7 mouse cellular contexts compared by ENCODE assay signal in genomic region chr6:53496325-53496753, GRCm38 (mm10).
DNase-seq lines count a peak whose midpoint lies in the region; ATAC-seq lines count a peak whose summit lies in the region.

No protein-coding gene starts in this region.

- WGBS in midbrain, embryonic 10.5 days = 68% methylated on average over 4 of the region's 4 CpGs
- 88% methylated on average over 4 of the region's 4 CpGs for WGBS in midbrain, embryonic 16.5 days

- H3K27ac ChIP-seq in midbrain, embryonic 10.5 days (replicated peaks) = no peak overlapping the region
- no peak overlapping the region for H3K27ac ChIP-seq in midbrain, embryonic 16.5 days (ENCODE audit: low read length)

- no peaks in the 10 kb centered on the region for H3K36me3 ChIP-seq in midbrain, embryonic 10.5 days
- H3K36me3 ChIP-seq in midbrain, embryonic 16.5 days (ENCODE audit: control insufficient read depth, insufficient read depth, low read length) = no peaks in the 10 kb centered on the region

- DNase-seq in 416B (ENCODE audit: low read depth) = peak; percentile 54
- peak; percentile 51 for DNase-seq in ES-CJ7 (ENCODE audit: low read depth, low spot score)
- DNase-seq in fibroblast of lung, adult 2 months (ENCODE audit: low read depth) = peak; percentile 89
- DNase-seq in kidney, adult 9 months = peak; percentile 80
- peak; percentile 72 for DNase-seq in lung, postnatal 25 days (ENCODE audit: low spot score)
- DNase-seq in midbrain, embryonic 10.5 days (ENCODE audit: low spot score) = no peak

- H3K9ac ChIP-seq in midbrain, embryonic 16.5 days (ENCODE audit: low read depth, low read length) = no peak overlapping the region

- 0 out of 2 replicates have a peak, but pooled peaks cover 3% of the 10 kb centered on the region for H3K4me1 ChIP-seq in midbrain, embryonic 10.5 days
- H3K4me1 ChIP-seq in midbrain, embryonic 16.5 days (ENCODE audit: control insufficient read depth, insufficient read depth, low read length) = no peaks in the 10 kb centered on the region

- ATAC-seq in midbrain, embryonic 16.5 days = no peak

- H3K27me3 ChIP-seq in midbrain, embryonic 10.5 days (ENCODE audit: low read depth, poor library complexity, severe bottlenecking) = no peaks in the 10 kb centered on the region
- no peaks in the 10 kb centered on the region for H3K27me3 ChIP-seq in midbrain, embryonic 16.5 days (ENCODE audit: control insufficient read depth, insufficient read depth, low read depth, low read length)

- H3K9me3 ChIP-seq in midbrain, embryonic 10.5 days (replicated peaks) = no peaks in the 10 kb centered on the region
- peaks cover 2% of the 10 kb centered on the region; the same call in 1 of the 2 replicates for H3K9me3 ChIP-seq in midbrain, embryonic 16.5 days (replicated peaks; ENCODE audit: control insufficient read depth, low read length, poor library complexity, severe bottlenecking)

- no peak overlapping the region for H3K4me2 ChIP-seq in midbrain, embryonic 16.5 days (ENCODE audit: low read length)

- no peak overlapping the region for H3K4me3 ChIP-seq in midbrain, embryonic 10.5 days
- no peak overlapping the region for H3K4me3 ChIP-seq in midbrain, embryonic 16.5 days (ENCODE audit: low read depth, low read length)
